Comparison of ENCODE assay signal across 11 mouse cellular contexts in genomic region chr7:135624854-135625253, GRCm38 (mm10).
A peak's percentile ranks its signal among the peaks of the same experiment; 100 is the strongest.
DNase-seq lines count a peak whose midpoint lies in the region; ATAC-seq and TF ChIP-seq lines count a peak whose summit lies in the region.
"Had no signal": no experiment of that assay in that cellular context is flagged by ENCODE, and none has a peak within 500 bp of the region (broad histone marks: within the 10 kb centered on the region; RNA-seq: fewer than 3 reads in every experiment).

No protein-coding gene starts in this region.

- H3K27ac ChIP-seq in forebrain, postnatal 0 days (ENCODE audit: low read depth, low read length), result no peak overlapping the region
- no peak overlapping the region for H3K27ac ChIP-seq in forebrain, embryonic 13.5 days
- H3K27ac ChIP-seq in liver, adult 2 months (replicated peaks; ENCODE audit: insufficient read depth, low read depth, low read length), result no peak overlapping the region
- H3K27ac ChIP-seq in liver, embryonic 12.5 days, result no peak overlapping the region
- no peak overlapping the region for H3K27ac ChIP-seq in CH12.LX (ENCODE audit: insufficient read depth, low read depth)
- H3K27ac ChIP-seq: embryonic facial prominence, embryonic 13.5 days; liver, embryonic 15.5 days had no signal

- H3K4me3 ChIP-seq in forebrain, postnatal 0 days (ENCODE audit: low read depth, low read length), result no peak overlapping the region
- H3K4me3 ChIP-seq in forebrain, embryonic 13.5 days, result no peak overlapping the region
- H3K4me3 ChIP-seq in liver, adult 2 months (ENCODE audit: insufficient read depth, low read depth, low read length), result no peak overlapping the region
- no peak overlapping the region for H3K4me3 ChIP-seq in liver, embryonic 12.5 days
- H3K4me3 ChIP-seq in CH12.LX (replicated peaks in 1 of 3; ENCODE audit: low read depth in 2 of 3, low read length in 2 of 3, poor library complexity in 1 of 3), result no peak overlapping the region
- H3K4me3 ChIP-seq: embryonic facial prominence, embryonic 13.5 days; liver, embryonic 15.5 days had no signal

- H3K4me1 ChIP-seq in forebrain, postnatal 0 days (ENCODE audit: insufficient read depth), result no peaks in the 10 kb centered on the region
- H3K4me1 ChIP-seq in forebrain, embryonic 13.5 days, result peaks cover 12% of the 10 kb centered on the region; the same call in 1 of the 2 replicates
- H3K4me1 ChIP-seq in liver, adult 2 months (ENCODE audit: control insufficient read depth, insufficient read depth, low read length), result no peaks in the 10 kb centered on the region
- H3K4me1 ChIP-seq in liver, embryonic 12.5 days, result peaks cover 13% of the 10 kb centered on the region; the same call in 1 of the 2 replicates
- peaks cover 0 to 4% of the 10 kb centered on the region in 2 experiments; a peak in 2 of 4 replicates for H3K4me1 ChIP-seq in CH12.LX (ENCODE audit: control insufficient read depth in 1 of 2, insufficient read depth in 2 of 2)
- H3K4me1 ChIP-seq: embryonic facial prominence, embryonic 13.5 days; liver, embryonic 15.5 days had no signal

- no peak for TF ChIP-seq EP300 in CH12.LX (IDR thresholded peaks at IDR 0.05; ENCODE audit: low read length)

- H3K36me3 ChIP-seq in forebrain, postnatal 0 days (ENCODE audit: insufficient read depth), result no peaks in the 10 kb centered on the region
- no peaks in the 10 kb centered on the region for H3K36me3 ChIP-seq in forebrain, embryonic 13.5 days (ENCODE audit: poor library complexity, severe bottlenecking)
- no peaks in the 10 kb centered on the region for H3K36me3 ChIP-seq in liver, adult 2 months (ENCODE audit: control insufficient read depth, insufficient read depth, low read length)
- H3K36me3 ChIP-seq in liver, embryonic 12.5 days, result 0 out of 2 replicates have a peak, but pooled peaks cover 5% of the 10 kb centered on the region
- H3K36me3 ChIP-seq in CH12.LX (replicated peaks in 1 of 2; ENCODE audit: control insufficient read depth in 1 of 2, insufficient read depth in 1 of 2, low read length in 1 of 2), result peaks cover 5 to 16% of the 10 kb centered on the region in 2 experiments
- H3K36me3 ChIP-seq: embryonic facial prominence, embryonic 13.5 days; liver, embryonic 15.5 days had no signal

- no peak overlapping the region for H3K4me2 ChIP-seq in forebrain, postnatal 0 days (ENCODE audit: low read depth)
- no peak overlapping the region for H3K4me2 ChIP-seq in forebrain, embryonic 13.5 days
- H3K4me2 ChIP-seq in liver, embryonic 12.5 days, result no peak overlapping the region
- H3K4me2 ChIP-seq in CH12.LX (ENCODE audit: insufficient read depth, low read depth, poor library complexity, severe bottlenecking), result no peak overlapping the region
- H3K4me2 ChIP-seq: embryonic facial prominence, embryonic 13.5 days; liver, embryonic 15.5 days had no signal

- no peaks in the 10 kb centered on the region for H3K9me3 ChIP-seq in forebrain, postnatal 0 days (ENCODE audit: low read length)
- no peaks in the 10 kb centered on the region for H3K9me3 ChIP-seq in forebrain, embryonic 13.5 days (replicated peaks)
- H3K9me3 ChIP-seq in liver, embryonic 12.5 days (replicated peaks), result no peaks in the 10 kb centered on the region
- peaks cover 5% of the 10 kb centered on the region for H3K9me3 ChIP-seq in CH12.LX (replicated peaks; ENCODE audit: low read length)
- H3K9me3 ChIP-seq: embryonic facial prominence, embryonic 13.5 days; liver, embryonic 15.5 days had no signal

- 78% methylated on average over 3 of the region's 3 CpGs for WGBS in forebrain, postnatal 0 days
- WGBS in forebrain, embryonic 13.5 days, result 69% methylated on average over 3 of the region's 3 CpGs
- 64% methylated on average over 3 of the region's 3 CpGs for WGBS in liver, adult 2 months
- 63% methylated on average over 3 of the region's 3 CpGs for WGBS in liver, embryonic 12.5 days (ENCODE audit: insufficient replicate concordance)

- peak; percentile 81 for TF ChIP-seq RAD21 in CH12.LX (IDR thresholded peaks at IDR 0.05; ENCODE audit: low read depth, low read length)

- dilution Hi-C loops in CH12.LX (cut with MboI; ENCODE audit: extremely low pct_ligation_motif_present, extremely low pct_unique_long_range_greater_than_20kb, low sequenced_read_pairs), result no loop called here

- DNase-seq in forebrain, postnatal 0 days, result no peak
- peak; percentile 25 for DNase-seq in liver, adult 2 months (ENCODE audit: extremely low read depth, low read depth, low spot score)
- DNase-seq in CH12.LX (ENCODE audit: extremely low read depth), result no peak
- no peak for DNase-seq in frontal cortex, postnatal 25 days (ENCODE audit: low spot score in 2 of 2)
- DNase-seq in gastrocnemius, postnatal 4 days (ENCODE audit: low spot score in 2 of 2), result no peak
- DNase-seq: thymus, adult 2 months had no signal

- H3K27me3 ChIP-seq in forebrain, postnatal 0 days (ENCODE audit: insufficient read depth, low read length), result no peaks in the 10 kb centered on the region
- peaks cover 13% of the 10 kb centered on the region; the same call in 1 of the 2 replicates for H3K27me3 ChIP-seq in forebrain, embryonic 13.5 days
- no peaks in the 10 kb centered on the region for H3K27me3 ChIP-seq in liver, adult 2 months (ENCODE audit: control insufficient read depth, insufficient read depth, low read length)
- no peaks in the 10 kb centered on the region for H3K27me3 ChIP-seq in liver, embryonic 12.5 days (replicated peaks)
- H3K27me3 ChIP-seq in CH12.LX (replicated peaks), result no peaks in the 10 kb centered on the region
- H3K27me3 ChIP-seq: embryonic facial prominence, embryonic 13.5 days; liver, embryonic 15.5 days had no signal

- TF ChIP-seq POLR2A in liver, adult 2 months (IDR thresholded peaks at IDR 0.05; ENCODE audit: extremely low read depth, insufficient read depth, low read length), result no peak
- no peak for TF ChIP-seq POLR2A in CH12.LX (IDR thresholded peaks at IDR 0.05; ENCODE audit: low read depth, low read length)

- in situ Hi-C loops in CH12.LX (cut with MboI; ENCODE audit: low pct_ligation_motif_present, low pct_unique_long_range_greater_than_20kb, low sequenced_read_pairs), result loop anchor here (5.0 to 25.0 kb wide), 2 partner anchors 133 to 238 kb away; no protein-coding TSS in a partner anchor

- H3K79me2 ChIP-seq in liver, adult 2 months (ENCODE audit: control insufficient read depth, insufficient read depth, low read length), result no peaks in the 10 kb centered on the region
- H3K79me2 ChIP-seq in CH12.LX (replicated peaks; ENCODE audit: control insufficient read depth, extremely low read depth, insufficient read depth, poor library complexity, severe bottlenecking), result no peaks in the 10 kb centered on the region

- peak; percentile 69 for TF ChIP-seq CTCF in forebrain, postnatal 0 days (IDR thresholded peaks at IDR 0.05; ENCODE audit: low read depth)
- TF ChIP-seq CTCF in liver, adult 2 months (IDR thresholded peaks at IDR 0.05; ENCODE audit: low read depth, low read length), result no peak
- peak; percentile 76 to 80 for TF ChIP-seq CTCF in CH12.LX (conservative IDR thresholded peaks at IDR 0.05 in 1 of 2, IDR thresholded peaks at IDR 0.05 in 1 of 2; ENCODE audit: low read depth in 2 of 2, low read length in 2 of 2)

- ATAC-seq in forebrain, postnatal 0 days, result no peak
- ATAC-seq in forebrain, embryonic 13.5 days, result no peak
- ATAC-seq in liver, embryonic 12.5 days, result no peak
- peak; percentile 19; the same call in 1 of the 2 replicates for ATAC-seq in common myeloid progenitor, adult 5-6 weeks (replicated peaks; ENCODE audit: low read depth, poor library complexity, severe bottlenecking)

- no peak overlapping the region for H3K9ac ChIP-seq in forebrain, postnatal 0 days
- H3K9ac ChIP-seq in forebrain, embryonic 13.5 days, result no peak overlapping the region
- H3K9ac ChIP-seq in liver, adult 2 months (ENCODE audit: low read depth, low read length), result no peak overlapping the region
- no peak overlapping the region for H3K9ac ChIP-seq in liver, embryonic 12.5 days
- H3K9ac ChIP-seq in CH12.LX (ENCODE audit: insufficient read depth, low read depth), result no peak overlapping the region
- H3K9ac ChIP-seq: embryonic facial prominence, embryonic 13.5 days; liver, embryonic 15.5 days had no signal

TF ChIP-seq in CH12.LX, 34 proteins besides CTCF, POLR2A, EP300 and RAD21:
- TF ChIP-seq PAX5 (IDR thresholded peaks at IDR 0.05; ENCODE audit: low read length) (no peak), SMC3 (IDR thresholded peaks at IDR 0.05; ENCODE audit: low read depth, low read length) (peak; percentile 88), ZNF384 (IDR thresholded peaks at IDR 0.05; ENCODE audit: low read depth, low read length) (peak; percentile 73), ZC3H11A (IDR thresholded peaks at IDR 0.05; ENCODE audit: low read depth, low read length) (peak; percentile 47), ZMIZ1 (IDR thresholded peaks at IDR 0.05; ENCODE audit: low read depth, low read length) (no peak)
